Mouse (Mus musculus): ENCODE measurements around the gene Ttc39b.

GRCm38 (mm10) chr4:83216381-83216780 lies 107.7 kb downstream of the Ttc39b start:
- TF ChIP-seq CTCF (IDR thresholded peaks at IDR 0.05; ENCODE audit: low read depth, low read length): no peak
- no peak for TF ChIP-seq TAL1 (conservative IDR thresholded peaks at IDR 0.05; ENCODE audit: low read depth, low read length)

Data from G1E (cell line).